Mouse (Mus musculus) leukemia stem cell, adult 10-12 weeks (primary cell): Measurements from ENCODE around the gene Dclre1c. TPM values are rescaled to one million over a fixed set of nuclear protein-coding genes. Genes with fewer than 3 reads are reported as not detected.

Experiments used
- polyA plus RNA-seq: library from polyadenylated mRNA; stranded (reverse); fragments of >175 nt; gene quantifications from 2 replicates; pipeline ENCODE4 v1.2.3, GENCODE M21; 2012; ENCODE audit warnings: low replicate concordance

Gene Dclre1c
- 2.6 and 2.7 TPM in 2 replicates for polyA plus RNA-seq

DNA sequence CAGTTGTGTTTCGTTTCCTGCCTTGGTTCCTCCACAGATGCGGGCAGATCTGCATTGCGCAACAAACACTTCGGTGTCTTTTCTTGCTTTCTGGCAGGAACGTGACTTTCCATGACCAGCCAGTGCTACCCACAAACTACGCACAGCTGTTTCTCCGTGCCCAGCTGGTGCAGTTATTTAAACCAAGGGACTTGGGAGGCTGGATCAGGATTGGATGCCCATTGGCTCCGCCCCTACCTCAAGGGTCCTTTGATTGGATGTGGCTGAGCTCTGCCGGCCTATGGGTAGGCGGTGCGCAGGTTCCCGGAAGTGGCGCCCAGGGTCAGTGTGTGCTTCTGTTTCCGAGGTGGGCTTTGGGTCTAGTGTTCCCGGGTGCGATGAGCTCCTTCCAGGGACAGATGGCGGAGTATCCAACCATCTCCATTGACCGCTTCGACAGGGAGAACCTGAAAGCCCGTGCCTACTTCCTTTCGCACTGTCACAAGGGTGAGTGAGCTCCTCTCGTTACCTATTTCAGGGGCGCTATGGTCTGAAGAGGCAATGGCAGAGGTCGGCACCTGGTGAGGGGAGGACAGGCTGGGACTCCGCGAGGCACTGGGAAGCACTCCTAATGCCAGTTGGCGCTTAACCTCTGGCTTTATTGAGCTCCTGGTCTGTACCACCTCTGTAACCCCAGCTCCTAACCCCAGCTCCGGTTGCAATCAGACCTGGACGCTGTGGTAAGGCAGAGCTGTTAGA lies at the start of gene Dclre1c:
Dclre1c (plus strand) TSS at position 291 of the 738 bp plus-strand sequence.

DNA sequence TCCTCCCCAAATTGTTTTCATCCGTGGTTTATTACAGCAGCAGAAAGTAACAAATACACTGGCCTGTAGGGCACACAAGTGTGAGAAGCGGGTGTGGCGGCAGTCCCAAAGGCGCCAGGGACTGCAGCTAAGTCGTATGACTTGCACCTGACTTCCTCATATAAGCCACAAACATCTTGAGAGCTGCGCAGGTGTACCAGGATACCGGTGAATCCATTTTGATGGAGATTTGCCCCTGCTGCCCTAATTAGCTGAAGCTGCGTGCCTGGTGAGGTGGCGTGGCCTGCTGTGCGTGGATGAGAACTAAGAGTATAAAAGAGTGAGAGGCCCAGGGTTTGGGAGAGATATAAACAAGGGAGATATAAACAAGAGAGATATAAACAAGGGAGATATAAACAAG lies 26.8 kb upstream of the Dclre1c start, which contains the start of gene Olah:
Olah (minus strand) TSS at position 101 of the 400 bp plus-strand sequence.

DNA sequence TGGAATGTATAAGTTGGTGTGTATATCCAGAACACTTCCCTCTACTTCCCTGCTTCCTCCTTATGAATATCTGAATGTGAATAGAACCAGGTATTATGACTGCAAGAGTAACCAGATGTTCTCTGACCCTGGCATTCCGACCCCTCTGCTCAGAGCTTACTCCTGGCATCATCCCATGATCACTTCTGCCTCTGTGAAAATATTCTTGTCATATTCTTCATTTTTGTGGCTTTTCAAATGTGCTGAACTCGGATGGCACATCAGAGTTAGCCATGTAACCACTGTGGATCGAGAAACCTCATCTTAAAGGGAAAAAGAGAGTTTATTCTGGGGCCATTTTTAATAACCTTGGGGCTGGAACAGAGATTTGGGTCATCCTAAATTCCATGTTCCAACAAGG lies 1.4 kb upstream of the Dclre1c start, which contains the start of gene Meig1:
Meig1 (minus strand) TSS at position 101 of the 400 bp plus-strand sequence.

DNA sequence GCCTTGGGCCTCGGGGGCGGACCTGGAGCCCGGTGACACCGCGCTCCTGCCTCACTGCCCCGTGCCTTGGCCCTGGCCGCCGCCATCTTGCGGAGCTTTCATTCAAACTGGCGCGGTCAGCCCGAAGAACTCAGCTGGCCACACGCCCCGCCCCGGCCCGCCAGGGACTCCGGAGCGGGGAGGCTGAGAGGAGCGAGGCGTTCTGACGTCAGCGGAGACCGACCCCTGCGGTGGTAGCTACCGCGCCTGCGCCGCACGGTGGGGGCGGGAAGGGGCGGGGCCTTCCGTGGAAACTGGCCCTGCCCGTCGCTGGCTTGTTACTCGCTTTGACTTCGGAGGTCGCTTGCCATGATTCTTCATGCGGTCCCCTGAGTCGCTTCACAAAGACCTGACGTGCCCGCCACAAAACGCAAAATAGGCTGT lies 50.9 kb downstream of the Dclre1c start, which contains the start of gene Suv39h2:
Suv39h2 (minus strand) TSS at position 171 of the 423 bp plus-strand sequence.

DNA sequence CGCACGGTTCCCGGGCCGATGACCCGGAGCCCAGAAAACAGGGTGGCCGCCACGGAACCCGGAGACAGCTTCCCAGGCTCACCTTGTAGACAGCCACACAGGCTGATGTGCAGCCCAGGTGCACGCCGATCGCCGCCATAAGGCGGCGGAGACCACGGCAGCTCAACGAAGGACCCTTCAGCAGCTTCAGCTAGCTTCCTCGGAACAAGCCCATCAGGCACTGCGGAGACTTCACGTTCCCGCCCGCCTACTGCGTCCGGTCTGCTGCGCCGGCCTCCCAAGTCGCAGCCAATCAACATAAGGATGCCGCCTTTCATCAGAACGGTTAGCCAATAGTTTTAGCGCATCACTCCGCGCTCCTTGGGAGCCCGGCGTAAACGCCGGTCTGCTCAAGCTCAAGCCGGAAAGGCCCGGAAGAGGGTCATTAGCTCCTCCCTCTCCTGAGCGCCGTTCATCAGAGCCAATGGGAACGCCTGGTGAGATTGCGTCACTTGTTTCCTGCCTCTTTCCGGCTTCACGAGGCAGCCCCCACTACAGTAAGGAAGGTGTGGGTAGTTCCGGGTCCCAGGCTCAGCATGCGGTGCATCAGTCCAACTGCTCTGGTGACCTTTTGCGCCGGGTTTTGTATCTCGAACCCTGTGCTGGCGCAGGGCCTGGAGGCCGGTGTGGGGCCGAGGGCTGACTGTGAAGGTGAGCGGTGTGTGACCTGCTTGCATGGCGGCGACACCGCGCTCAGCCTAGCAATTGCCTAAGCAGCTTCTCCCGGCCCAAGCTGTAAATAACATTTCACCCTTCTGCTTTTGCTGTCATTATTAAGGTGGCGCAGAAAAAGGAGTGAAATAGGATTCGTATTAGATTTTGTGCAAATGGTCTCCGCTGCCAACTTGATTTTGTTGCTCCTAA lies 88.9 kb downstream of the Dclre1c start, which contains the start of the genes Gm45902, Hspa14 and Cdnf:
Gm45902 (minus strand) TSS at position 239 of the 903 bp plus-strand sequence.
Hspa14 (minus strand) TSS at position 263 of the 903 bp plus-strand sequence.
Cdnf (plus strand) TSS at position 479 of the 903 bp plus-strand sequence.

Other genes with a start within 250 kb of the Dclre1c start
- 5.1 and 6.1 TPM in 2 replicates for gene Nmt2, start 139.9 kb upstream of the Dclre1c start, polyA plus RNA-seq
- 0.24 and 1.7 TPM in 2 replicates for gene Rpp38, start 91.5 kb upstream of the Dclre1c start, polyA plus RNA-seq
- not detected in 2 replicates for gene Acbd7, start 88.0 kb upstream of the Dclre1c start, polyA plus RNA-seq
- not detected in 2 replicates for gene Olah, start 26.9 kb upstream of the Dclre1c start, polyA plus RNA-seq
- gene Meig1, start 1.5 kb upstream of the Dclre1c start, polyA plus RNA-seq = not detected in 2 replicates
- 2.2 and 7.3 TPM in 2 replicates for gene Suv39h2, start 50.9 kb downstream of the Dclre1c start, polyA plus RNA-seq
- gene Gm45902, start 88.7 kb downstream of the Dclre1c start, polyA plus RNA-seq = 1.8 and 2.8 TPM in 2 replicates
- 1.4 and 9.1 TPM in 2 replicates for gene Hspa14, start 88.7 kb downstream of the Dclre1c start, polyA plus RNA-seq
- 0.22 TPM in 1 of 2 replicates, not detected in the other for gene Cdnf, start 88.9 kb downstream of the Dclre1c start, polyA plus RNA-seq
- gene Fam107b, start 146.4 kb downstream of the Dclre1c start, polyA plus RNA-seq = 56.9 and 77.6 TPM in 2 replicates